Mouse (Mus musculus): ENCODE data around the gene Olfm3. TPM values are rescaled to one million over a fixed set of nuclear protein-coding genes. Genes with fewer than 3 reads are reported as not detected.

The Olfm3 gene
- polyA plus RNA-seq, 1 experiment from 2014 or later = 6.8 TPM

DNA sequence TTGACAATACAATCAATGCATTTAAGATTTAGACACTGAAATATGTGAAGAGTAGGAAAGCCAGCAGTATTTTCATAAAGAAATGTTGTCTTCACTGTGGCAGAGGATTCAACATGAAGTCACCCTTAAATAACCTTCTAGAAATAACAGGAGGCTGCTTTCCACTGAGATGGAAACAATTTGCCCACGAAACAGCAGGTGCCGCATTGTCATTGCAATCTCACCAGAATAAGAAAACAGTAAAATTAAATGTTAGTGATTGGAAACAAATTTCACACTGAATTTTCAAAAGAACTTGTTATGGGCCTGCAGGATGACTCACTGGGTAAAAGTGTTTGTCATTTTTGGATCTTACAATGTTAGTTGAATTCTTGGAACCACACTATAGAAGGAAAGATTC lies 29.0 kb downstream of the Olfm3 start:
- no peak overlapping the region for H3K9ac ChIP-seq (replicated peaks; ENCODE audit: low read depth, low read length)
- no peaks in the 10 kb centered on the region for H3K4me1 ChIP-seq (replicated peaks; ENCODE audit: control insufficient read depth, insufficient read depth, low read length)
- no peak overlapping the region for H3K4me2 ChIP-seq (ENCODE audit: low read length)
- 85% methylated on average over 2 of the region's 2 CpGs for WGBS
- no peak overlapping the region for H3K4me3 ChIP-seq (replicated peaks; ENCODE audit: low read length)
- no peaks in the 10 kb centered on the region for H3K9me3 ChIP-seq (ENCODE audit: control insufficient read depth, low read length)
- no peak overlapping the region for H3K27ac ChIP-seq (ENCODE audit: low read length)
- no peaks in the 10 kb centered on the region for H3K27me3 ChIP-seq (replicated peaks; ENCODE audit: control insufficient read depth, insufficient read depth, low read length)
- no peaks in the 10 kb centered on the region for H3K36me3 ChIP-seq (ENCODE audit: control insufficient read depth, insufficient read depth)
- ATAC-seq = no peak

- Histone ChIP-seq H3K4me2 (ENCODE audit: low read length) (no peak overlapping the region), H3K9ac (replicated peaks; ENCODE audit: low read depth, low read length) (no peak overlapping the region), H3K4me3 (replicated peaks; ENCODE audit: low read length) (no peak overlapping the region), H3K4me1 (replicated peaks; ENCODE audit: control insufficient read depth, insufficient read depth, low read length) (no peaks in the 10 kb centered on the region), H3K27ac (ENCODE audit: low read length) (no peak overlapping the region), H3K36me3 (ENCODE audit: control insufficient read depth, insufficient read depth) (no peaks in the 10 kb centered on the region), H3K27me3 (replicated peaks; ENCODE audit: control insufficient read depth, insufficient read depth, low read length) (no peaks in the 10 kb centered on the region), H3K9me3 (ENCODE audit: control insufficient read depth, low read length) (no peaks in the 10 kb centered on the region)
- no peak for ATAC-seq
Measured at GRCm38 (mm10) chr3:114954904-114955303, 51.0 kb downstream of the Olfm3 start.

DNA sequence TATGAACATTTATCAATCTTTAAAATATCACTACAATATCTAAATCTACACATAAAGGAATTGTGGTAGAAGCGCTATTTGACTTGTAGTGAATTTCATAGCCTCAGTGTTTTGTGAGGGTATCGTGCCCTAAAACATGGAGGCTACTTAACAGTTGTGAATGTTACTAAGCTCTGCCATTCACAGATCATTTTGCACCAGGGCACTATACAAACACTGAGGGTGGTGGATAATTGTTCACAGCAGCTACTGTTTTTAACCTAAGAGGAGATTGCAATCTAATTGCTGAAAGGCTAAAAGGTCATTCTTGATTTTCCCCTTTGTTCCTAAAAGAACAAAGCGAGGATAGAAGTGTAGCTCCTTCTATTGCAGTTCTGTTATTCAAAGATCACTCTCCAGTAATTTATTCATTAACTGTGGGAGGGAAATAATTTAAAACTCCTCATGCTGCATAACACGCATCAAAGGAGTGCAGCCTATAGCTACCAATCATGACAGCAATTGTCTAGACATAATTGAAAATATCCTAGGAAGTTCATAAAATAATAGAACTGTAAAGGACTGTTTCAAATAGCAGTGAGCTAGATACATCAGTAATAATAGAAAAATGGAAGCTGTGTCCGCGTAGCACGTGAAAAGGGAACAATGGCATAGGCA lies 55.6 kb downstream of the Olfm3 start:
- Histone ChIP-seq H3K4me1 (replicated peaks; ENCODE audit: control insufficient read depth, insufficient read depth, low read length) (no peaks in the 10 kb centered on the region), H3K27me3 (replicated peaks; ENCODE audit: control insufficient read depth, insufficient read depth, low read length) (no peaks in the 10 kb centered on the region), H3K27ac (ENCODE audit: low read length) (no peak overlapping the region), H3K4me2 (ENCODE audit: low read length) (no peak overlapping the region), H3K4me3 (replicated peaks; ENCODE audit: low read length) (no peak overlapping the region), H3K36me3 (ENCODE audit: control insufficient read depth, insufficient read depth) (no peaks in the 10 kb centered on the region), H3K9me3 (ENCODE audit: control insufficient read depth, low read length) (no peaks in the 10 kb centered on the region), H3K9ac (replicated peaks; ENCODE audit: low read depth, low read length) (no peak overlapping the region)
- 25% methylated on average over 7 of the region's 7 CpGs for WGBS
- no peak for ATAC-seq

DNA sequence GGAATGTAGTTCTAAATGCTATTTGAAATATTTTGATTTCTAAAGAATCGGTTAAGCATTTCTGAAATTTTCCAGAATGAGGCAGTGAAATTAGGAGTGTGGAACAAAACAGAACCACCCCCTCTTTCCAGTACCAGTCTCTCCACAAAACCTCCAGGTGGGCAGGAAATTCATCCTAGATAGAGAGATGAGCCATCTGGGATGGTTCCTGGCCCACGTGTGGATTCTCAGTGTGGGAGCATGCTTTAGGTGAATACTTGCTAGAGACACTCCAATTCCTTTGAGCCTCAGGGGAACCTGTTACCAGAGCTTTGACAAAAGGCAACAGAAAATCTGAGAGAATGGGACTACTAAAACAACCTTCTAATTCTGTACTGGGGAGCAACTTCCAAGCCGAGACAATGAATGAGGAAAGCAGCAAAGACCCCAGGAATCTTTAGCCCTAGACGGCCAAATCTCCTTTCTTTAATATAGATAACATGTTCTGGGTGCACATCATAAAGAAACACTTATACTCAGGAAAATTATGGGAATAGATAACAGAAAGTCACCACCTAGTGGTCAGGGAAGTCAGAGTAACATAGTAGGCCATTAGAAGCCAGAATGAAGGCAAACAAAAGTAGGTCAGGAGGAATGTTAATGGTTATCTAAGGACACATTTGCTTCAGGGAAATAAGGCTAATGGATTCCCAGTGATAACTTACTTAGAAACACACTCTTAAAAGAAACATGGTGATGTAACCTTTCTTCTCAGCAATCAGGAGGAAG lies 58.6 kb downstream of the Olfm3 start:
- H3K36me3 ChIP-seq (ENCODE audit: control insufficient read depth, insufficient read depth) = no peaks in the 10 kb centered on the region
- H3K9ac ChIP-seq (replicated peaks; ENCODE audit: low read depth, low read length) = no peak overlapping the region
- WGBS = 71% methylated on average over 4 of the region's 4 CpGs

GRCm38 (mm10) chr3:114971183-114971582 lies 67.3 kb downstream of the Olfm3 start:
- no peaks in the 10 kb centered on the region for H3K9me3 ChIP-seq (ENCODE audit: control insufficient read depth, low read length)
- ATAC-seq = no peak
- H3K9ac ChIP-seq (replicated peaks; ENCODE audit: low read depth, low read length) = no peak overlapping the region
- no peaks in the 10 kb centered on the region for H3K27me3 ChIP-seq (replicated peaks; ENCODE audit: control insufficient read depth, insufficient read depth, low read length)
- H3K4me2 ChIP-seq (ENCODE audit: low read length) = no peak overlapping the region
- no peak overlapping the region for H3K27ac ChIP-seq (ENCODE audit: low read length)
- H3K4me3 ChIP-seq (replicated peaks; ENCODE audit: low read length) = no peak overlapping the region
- no peaks in the 10 kb centered on the region for H3K36me3 ChIP-seq (ENCODE audit: control insufficient read depth, insufficient read depth)
- no peaks in the 10 kb centered on the region for H3K4me1 ChIP-seq (replicated peaks; ENCODE audit: control insufficient read depth, insufficient read depth, low read length)

More for the DNA sequence above, 58.6 kb downstream of the Olfm3 start:
- no peak for ATAC-seq
- Histone ChIP-seq H3K4me1 (replicated peaks; ENCODE audit: control insufficient read depth, insufficient read depth, low read length) (no peaks in the 10 kb centered on the region), H3K27ac (ENCODE audit: low read length) (no peak overlapping the region), H3K9me3 (ENCODE audit: control insufficient read depth, low read length) (no peaks in the 10 kb centered on the region), H3K4me2 (ENCODE audit: low read length) (no peak overlapping the region), H3K27me3 (replicated peaks; ENCODE audit: control insufficient read depth, insufficient read depth, low read length) (no peaks in the 10 kb centered on the region), H3K4me3 (replicated peaks; ENCODE audit: low read length) (no peak overlapping the region)

DNA sequence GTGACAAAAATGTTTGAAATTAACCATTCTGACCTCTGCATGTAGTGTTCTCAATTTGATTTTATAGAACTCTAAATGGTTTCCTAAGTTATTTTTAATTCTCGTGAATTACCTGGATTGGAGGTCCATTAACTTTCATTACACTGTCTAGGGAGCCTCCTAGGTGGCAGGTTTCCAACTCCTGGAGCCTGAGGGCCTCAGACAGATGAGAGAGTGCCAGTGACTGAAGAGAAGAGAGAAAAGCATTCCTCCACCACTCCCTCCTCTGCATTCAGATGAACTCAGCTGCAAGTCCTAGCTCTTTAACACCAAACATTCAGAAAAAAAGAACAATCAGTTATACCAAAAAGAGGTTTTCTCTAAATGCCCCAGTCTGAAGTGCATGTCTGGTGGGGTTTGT lies 68.6 kb downstream of the Olfm3 start:
- Histone ChIP-seq H3K9me3 (ENCODE audit: control insufficient read depth, low read length) (no peaks in the 10 kb centered on the region), H3K4me1 (replicated peaks; ENCODE audit: control insufficient read depth, insufficient read depth, low read length) (no peaks in the 10 kb centered on the region), H3K4me2 (ENCODE audit: low read length) (no peak overlapping the region), H3K4me3 (replicated peaks; ENCODE audit: low read length) (no peak overlapping the region), H3K9ac (replicated peaks; ENCODE audit: low read depth, low read length) (no peak overlapping the region), H3K36me3 (ENCODE audit: control insufficient read depth, insufficient read depth) (no peaks in the 10 kb centered on the region), H3K27me3 (replicated peaks; ENCODE audit: control insufficient read depth, insufficient read depth, low read length) (no peaks in the 10 kb centered on the region), H3K27ac (ENCODE audit: low read length) (no peak overlapping the region)
- 42% methylated on average over 1 of the region's 1 CpGs for WGBS
- ATAC-seq = no peak

- no peak overlapping the region for H3K27ac ChIP-seq (ENCODE audit: low read length)
- no peaks in the 10 kb centered on the region for H3K9me3 ChIP-seq (ENCODE audit: control insufficient read depth, low read length)
- no peak overlapping the region for H3K9ac ChIP-seq (replicated peaks; ENCODE audit: low read depth, low read length)
- H3K4me2 ChIP-seq (ENCODE audit: low read length) = no peak overlapping the region
- H3K4me3 ChIP-seq (replicated peaks; ENCODE audit: low read length) = no peak overlapping the region
- no peak for ATAC-seq
- 96% methylated on average over 2 of the region's 2 CpGs for WGBS
- H3K4me1 ChIP-seq (replicated peaks; ENCODE audit: control insufficient read depth, insufficient read depth, low read length) = no peaks in the 10 kb centered on the region
- H3K36me3 ChIP-seq (ENCODE audit: control insufficient read depth, insufficient read depth) = no peaks in the 10 kb centered on the region
- no peaks in the 10 kb centered on the region for H3K27me3 ChIP-seq (replicated peaks; ENCODE audit: control insufficient read depth, insufficient read depth, low read length)
Measured at GRCm38 (mm10) chr3:114990828-114991227, 87.0 kb downstream of the Olfm3 start.

DNA sequence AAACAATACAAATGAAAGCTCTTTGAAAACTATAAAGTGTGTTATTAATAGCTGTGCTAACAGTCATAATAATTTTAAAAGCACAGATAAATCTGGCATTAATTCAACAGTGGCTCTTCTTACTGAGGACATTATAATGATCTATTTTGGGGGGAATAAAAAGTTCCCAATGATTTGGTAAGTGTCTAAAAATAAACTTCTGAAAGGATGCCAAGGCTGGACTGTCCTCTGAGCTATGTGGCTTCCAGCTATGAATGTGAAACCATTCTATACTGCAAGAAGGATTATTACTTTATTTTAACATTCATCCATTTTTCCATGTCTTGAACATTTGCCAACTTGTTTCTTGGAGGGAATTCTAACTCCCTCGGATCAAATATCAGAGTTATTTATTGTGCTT lies 92.1 kb downstream of the Olfm3 start:
- Histone ChIP-seq H3K9me3 (ENCODE audit: control insufficient read depth, low read length) (no peaks in the 10 kb centered on the region), H3K9ac (replicated peaks; ENCODE audit: low read depth, low read length) (no peak overlapping the region), H3K27me3 (replicated peaks; ENCODE audit: control insufficient read depth, insufficient read depth, low read length) (no peaks in the 10 kb centered on the region), H3K4me1 (replicated peaks; ENCODE audit: control insufficient read depth, insufficient read depth, low read length) (no peaks in the 10 kb centered on the region), H3K36me3 (ENCODE audit: control insufficient read depth, insufficient read depth) (no peaks in the 10 kb centered on the region), H3K27ac (ENCODE audit: low read length) (no peak overlapping the region), H3K4me3 (replicated peaks; ENCODE audit: low read length) (no peak overlapping the region), H3K4me2 (ENCODE audit: low read length) (no peak overlapping the region)
- no peak for ATAC-seq
- 76% methylated on average over 1 of the region's 1 CpGs for WGBS

DNA sequence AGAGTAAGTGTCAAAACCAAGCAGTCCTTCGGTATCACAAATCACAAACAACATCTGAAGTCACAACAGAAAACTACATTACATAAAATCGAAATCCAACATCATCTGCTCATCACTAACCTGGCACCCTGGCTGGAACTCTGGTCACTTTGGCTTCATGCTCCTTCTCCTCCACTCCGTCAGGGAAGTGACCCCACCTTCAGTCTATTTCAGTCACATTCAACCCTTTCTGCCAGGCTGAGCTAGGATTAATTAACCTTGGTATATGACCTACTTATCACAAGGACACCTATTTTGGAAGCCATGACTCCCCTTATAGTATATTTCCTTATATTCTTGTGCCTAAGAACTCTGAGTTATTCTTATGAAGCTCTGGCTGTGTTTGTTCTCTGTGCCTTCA lies 123.7 kb downstream of the Olfm3 start:
- Histone ChIP-seq H3K27ac (ENCODE audit: low read length) (no peak overlapping the region), H3K4me2 (ENCODE audit: low read length) (no peak overlapping the region), H3K27me3 (replicated peaks; ENCODE audit: control insufficient read depth, insufficient read depth, low read length) (no peaks in the 10 kb centered on the region), H3K9ac (replicated peaks; ENCODE audit: low read depth, low read length) (no peak overlapping the region), H3K36me3 (ENCODE audit: control insufficient read depth, insufficient read depth) (no peaks in the 10 kb centered on the region), H3K9me3 (ENCODE audit: control insufficient read depth, low read length) (no peaks in the 10 kb centered on the region), H3K4me3 (replicated peaks; ENCODE audit: low read length) (no peak overlapping the region), H3K4me1 (replicated peaks; ENCODE audit: control insufficient read depth, insufficient read depth, low read length) (no peaks in the 10 kb centered on the region)
- no peak for ATAC-seq
- 92% methylated on average over 3 of the region's 3 CpGs for WGBS

Measured in forebrain, embryonic 16.5 days (tissue).